Mouse (Mus musculus): ENCODE results near the gene Aox1. TPM values are rescaled to one million over a fixed set of nuclear protein-coding genes. Genes with fewer than 3 reads are reported as not detected.

Aox1 gene
- polyA plus RNA-seq, 1 experiment from 2014 or later: 0.10 TPM

- Histone ChIP-seq H3K4me3 (replicated peaks) (no peak overlapping the region), H3K4me1 (no peaks in the 10 kb centered on the region; the same call in 1 of the 2 replicates), H3K9me3 (no peaks in the 10 kb centered on the region), H3K9ac (no peak overlapping the region), H3K4me2 (no peak overlapping the region), H3K27ac (no peak overlapping the region), H3K36me3 (replicated peaks) (no peaks in the 10 kb centered on the region), H3K27me3 (no peaks in the 10 kb centered on the region)
- ATAC-seq (ENCODE audit: low FRiP score): no peak
- WGBS: 82% methylated on average over 12 of the region's 12 CpGs
Observed at GRCm38 (mm10) chr1:58114666-58115375, 85.1 kb downstream of the Aox1 start.

- no peaks in the 10 kb centered on the region for H3K36me3 ChIP-seq (replicated peaks)
- no peak for ATAC-seq (ENCODE audit: low FRiP score)
- WGBS: 87% methylated on average over 3 of the region's 3 CpGs
Observed at GRCm38 (mm10) chr1:58118231-58118630, 88.5 kb downstream of the Aox1 start.

GRCm38 (mm10) chr1:58124901-58125300, 95.2 kb downstream of the Aox1 start:
- H3K27me3 ChIP-seq: no peaks in the 10 kb centered on the region
- H3K4me3 ChIP-seq (replicated peaks): no peak overlapping the region
- H3K36me3 ChIP-seq (replicated peaks): no peaks in the 10 kb centered on the region
- H3K27ac ChIP-seq: no peak overlapping the region
- no peak for ATAC-seq (ENCODE audit: low FRiP score)
- H3K9me3 ChIP-seq: no peaks in the 10 kb centered on the region
- H3K4me1 ChIP-seq: no peaks in the 10 kb centered on the region
- 92% methylated on average over 8 of the region's 8 CpGs for WGBS
- H3K4me2 ChIP-seq: no peak overlapping the region
- H3K9ac ChIP-seq: no peak overlapping the region

More at GRCm38 (mm10) chr1:58118231-58118630, 88.5 kb downstream of the Aox1 start:
- Histone ChIP-seq H3K4me1 (no peaks in the 10 kb centered on the region; the same call in 1 of the 2 replicates), H3K9ac (no peak overlapping the region), H3K4me2 (no peak overlapping the region), H3K9me3 (no peaks in the 10 kb centered on the region), H3K4me3 (replicated peaks) (no peak overlapping the region), H3K27me3 (no peaks in the 10 kb centered on the region), H3K27ac (no peak overlapping the region)

- H3K4me1 ChIP-seq: no peaks in the 10 kb centered on the region; the same call in 1 of the 2 replicates
- H3K4me3 ChIP-seq (replicated peaks): no peak overlapping the region
- peaks cover 5% of the 10 kb centered on the region; the same call in 1 of the 2 replicates for H3K9me3 ChIP-seq
- no peak for ATAC-seq (ENCODE audit: low FRiP score)
- no peak overlapping the region for H3K27ac ChIP-seq
- no peaks in the 10 kb centered on the region for H3K36me3 ChIP-seq (replicated peaks)
- no peak overlapping the region for H3K4me2 ChIP-seq
- no peak overlapping the region for H3K9ac ChIP-seq
- H3K27me3 ChIP-seq: no peaks in the 10 kb centered on the region
Observed at GRCm38 (mm10) chr1:58137891-58138290, 108.2 kb downstream of the Aox1 start.

- H3K27me3 ChIP-seq: no peaks in the 10 kb centered on the region
- no peak for ATAC-seq (ENCODE audit: low FRiP score)
- H3K4me2 ChIP-seq: no peak overlapping the region
- WGBS: 90% methylated on average over 9 of the region's 9 CpGs
- H3K4me3 ChIP-seq (replicated peaks): no peak overlapping the region
- H3K4me1 ChIP-seq: no peaks in the 10 kb centered on the region; the same call in 1 of the 2 replicates
- no peaks in the 10 kb centered on the region for H3K36me3 ChIP-seq (replicated peaks)
- H3K9me3 ChIP-seq: peaks cover 5% of the 10 kb centered on the region; the same call in 1 of the 2 replicates
- no peak overlapping the region for H3K27ac ChIP-seq
- no peak overlapping the region for H3K9ac ChIP-seq
Observed at GRCm38 (mm10) chr1:58138986-58139385, 109.3 kb downstream of the Aox1 start.

- no peak for ATAC-seq (ENCODE audit: low FRiP score)
- no peak overlapping the region for H3K4me2 ChIP-seq
- H3K9me3 ChIP-seq: peaks cover 5% of the 10 kb centered on the region; the same call in 1 of the 2 replicates
- H3K9ac ChIP-seq: no peak overlapping the region
- no peak overlapping the region for H3K4me3 ChIP-seq (replicated peaks)
- H3K27me3 ChIP-seq: no peaks in the 10 kb centered on the region
- H3K4me1 ChIP-seq: no peaks in the 10 kb centered on the region; the same call in 1 of the 2 replicates
- 94% methylated on average over 5 of the region's 5 CpGs for WGBS
- H3K27ac ChIP-seq: no peak overlapping the region
- no peaks in the 10 kb centered on the region for H3K36me3 ChIP-seq (replicated peaks)
Observed at GRCm38 (mm10) chr1:58140607-58141006, 110.9 kb downstream of the Aox1 start.

- H3K9me3 ChIP-seq: peaks cover 3% of the 10 kb centered on the region; the same call in 1 of the 2 replicates
- no peak overlapping the region for H3K4me2 ChIP-seq
- H3K9ac ChIP-seq: no peak overlapping the region
- no peaks in the 10 kb centered on the region for H3K27me3 ChIP-seq
- no peak overlapping the region for H3K27ac ChIP-seq
- H3K4me3 ChIP-seq (replicated peaks): no peak overlapping the region
- ATAC-seq (ENCODE audit: low FRiP score): no peak
- no peaks in the 10 kb centered on the region for H3K36me3 ChIP-seq (replicated peaks)
- 84% methylated on average over 10 of the region's 10 CpGs for WGBS
- H3K4me1 ChIP-seq: no peaks in the 10 kb centered on the region
Observed at GRCm38 (mm10) chr1:58144384-58145069, 114.8 kb downstream of the Aox1 start.

- 86% methylated on average over 10 of the region's 10 CpGs for WGBS
Observed at GRCm38 (mm10) chr1:58146026-58146425, 116.3 kb downstream of the Aox1 start.

GRCm38 (mm10) chr1:58147776-58148175, 118.0 kb downstream of the Aox1 start:
- Histone ChIP-seq H3K27me3 (no peaks in the 10 kb centered on the region), H3K36me3 (replicated peaks) (no peaks in the 10 kb centered on the region), H3K4me3 (replicated peaks) (no peak overlapping the region), H3K4me1 (no peaks in the 10 kb centered on the region), H3K9ac (no peak overlapping the region), H3K9me3 (no peaks in the 10 kb centered on the region), H3K4me2 (no peak overlapping the region), H3K27ac (no peak overlapping the region)
- no peak for ATAC-seq (ENCODE audit: low FRiP score)
- 88% methylated on average over 6 of the region's 6 CpGs for WGBS

More at GRCm38 (mm10) chr1:58146026-58146425, 116.3 kb downstream of the Aox1 start:
- no peak overlapping the region for H3K27ac ChIP-seq
- no peak overlapping the region for H3K9ac ChIP-seq
- no peak overlapping the region for H3K4me3 ChIP-seq (replicated peaks)
- H3K36me3 ChIP-seq (replicated peaks): no peaks in the 10 kb centered on the region
- no peak overlapping the region for H3K4me2 ChIP-seq
- no peaks in the 10 kb centered on the region for H3K4me1 ChIP-seq
- H3K27me3 ChIP-seq: no peaks in the 10 kb centered on the region
- no peaks in the 10 kb centered on the region for H3K9me3 ChIP-seq
- ATAC-seq (ENCODE audit: low FRiP score): no peak

- Histone ChIP-seq H3K4me1 (no peaks in the 10 kb centered on the region), H3K4me2 (no peak overlapping the region), H3K9ac (no peak overlapping the region), H3K27ac (no peak overlapping the region), H3K27me3 (no peaks in the 10 kb centered on the region), H3K4me3 (replicated peaks) (no peak overlapping the region), H3K36me3 (replicated peaks) (no peaks in the 10 kb centered on the region), H3K9me3 (no peaks in the 10 kb centered on the region)
- 83% methylated on average over 8 of the region's 8 CpGs for WGBS
- no peak for ATAC-seq (ENCODE audit: low FRiP score)
Observed at GRCm38 (mm10) chr1:58152247-58152646, 122.5 kb downstream of the Aox1 start.

All from forebrain, embryonic 12.5 days (tissue).